Mouse (Mus musculus) intestine, postnatal 0 days (tissue): ENCODE measurements around the gene B3gnt9. TPM values are rescaled to one million over a fixed set of nuclear protein-coding genes. Genes with fewer than 3 reads are reported as not detected.

Experiments
- ATAC-seq: fragments of 200-750 bp; cut with Nextera tagmentation; 2 replicates; pipeline ENCODE4 v1.8.0; 2017; ENCODE audit warnings: mild to moderate bottlenecking, moderate TSS enrichment, moderate library complexity
- H3K27ac ChIP-seq: fragments of 300-500 bp; sonication (generic); 2 replicates; pipeline ENCODE4 v1.5.1; 2014; ENCODE audit warnings: mild to moderate bottlenecking, low read depth, low read length, moderate library complexity
- H3K27me3 ChIP-seq: fragments of 300-500 bp; sonication (generic); replicated peaks from 2 replicates; pipeline ENCODE4 v1.6.1; 2014; ENCODE audit warnings: low read length, mixed read lengths; ENCODE audit not compliant: control insufficient read depth, insufficient read depth
- H3K36me3 ChIP-seq: fragments of 300-500 bp; sonication (generic); 2 replicates; pipeline ENCODE4 v1.6.1; 2014; ENCODE audit warnings: mild to moderate bottlenecking, moderate library complexity; ENCODE audit not compliant: control insufficient read depth, insufficient read depth
- H3K4me1 ChIP-seq: fragments of 300-500 bp; sonication (generic); replicated peaks from 2 replicates; pipeline ENCODE4 v1.6.1; 2014; ENCODE audit warnings: antibody characterized with exemption, low read length, mixed read lengths; ENCODE audit not compliant: control insufficient read depth, insufficient read depth
- H3K4me2 ChIP-seq: fragments of 300-500 bp; sonication (generic); replicated peaks from 2 replicates; pipeline ENCODE4 v1.6.1; 2014; ENCODE audit warnings: low read depth, mild to moderate bottlenecking, moderate library complexity
- H3K4me3 ChIP-seq: fragments of 300-500 bp; sonication (generic); 2 replicates; pipeline ENCODE4 v1.5.1; 2014; ENCODE audit warnings: low read depth, low read length
- H3K9ac ChIP-seq: fragments of 300-500 bp; sonication (generic); 2 replicates; pipeline ENCODE4 v1.6.1; 2014; ENCODE audit warnings: mild to moderate bottlenecking, low read depth, low read length
- H3K9me3 ChIP-seq: fragments of 300-500 bp; sonication (generic); 2 replicates; pipeline ENCODE4 v1.6.1; 2016; ENCODE audit warnings: mixed run types; ENCODE audit not compliant: control insufficient read depth
- CTCF ChIP-seq: sonication (generic); IDR thresholded peaks from 2 replicates; pipeline ENCODE4 v1.5.1; 2016; ENCODE audit warnings: low read depth, mild to moderate bottlenecking, control low read depth, antibody characterized with exemption, moderate library complexity
- WGBS: fragments of 180-500 bp; shearing (Covaris S2); extraction: QIAGEN DNeasy Blood & Tissue Kit; methylation state at CpG from one replicate; pipeline ENCODE4 v1.1.7; 2014; 5-methylcytosine and 5-hydroxymethylcytosine counted together
- polyA plus RNA-seq: library from polyadenylated mRNA; unstranded; fragments of >200 nt; fragmentation: Nextera tagmentation; extraction: Ambion mirVana; gene quantifications from 2 replicates; pipeline ENCODE4 v1.2.1, GENCODE M21; 2015

B3gnt9 gene
- polyA plus RNA-seq, 1 experiment from 2014 or later: 8.1 TPM

GRCm38 (mm10) chr8:105209153-105210110 is 45.5 kb downstream of the B3gnt9 start:
- Histone ChIP-seq H3K27me3 (no peaks in the 10 kb centered on the region), H3K4me1 (no peaks in the 10 kb centered on the region), H3K9me3 (no peaks in the 10 kb centered on the region), H3K4me2 (no peak overlapping the region), H3K4me3 (no peak overlapping the region), H3K9ac (no peak overlapping the region), H3K36me3 (peaks cover 9% of the 10 kb centered on the region; the same call in 1 of the 2 replicates), H3K27ac (no peak overlapping the region)
- 81% methylated on average over 1 of the region's 1 CpGs for WGBS
- TF ChIP-seq CTCF: no peak
- no peak for ATAC-seq

- H3K9me3 ChIP-seq: no peaks in the 10 kb centered on the region
- TF ChIP-seq CTCF: no peak
- no peak overlapping the region for H3K4me3 ChIP-seq
- 78% methylated on average over 2 of the region's 2 CpGs for WGBS
- H3K27me3 ChIP-seq: no peaks in the 10 kb centered on the region
- no peak for ATAC-seq
- H3K27ac ChIP-seq: no peak overlapping the region
- no peaks in the 10 kb centered on the region for H3K4me1 ChIP-seq
- H3K9ac ChIP-seq: no peak overlapping the region
- no peak overlapping the region for H3K4me2 ChIP-seq
- H3K36me3 ChIP-seq: peaks cover 11% of the 10 kb centered on the region; the same call in 1 of the 2 replicates
These were observed 47.2 kb downstream of the B3gnt9 start for GRCm38 (mm10) chr8:105207675-105208273.

- no peak overlapping the region for H3K27ac ChIP-seq
- TF ChIP-seq CTCF: no peak
These were observed 48.1 kb downstream of the B3gnt9 start for GRCm38 (mm10) chr8:105206766-105207275.

DNA sequence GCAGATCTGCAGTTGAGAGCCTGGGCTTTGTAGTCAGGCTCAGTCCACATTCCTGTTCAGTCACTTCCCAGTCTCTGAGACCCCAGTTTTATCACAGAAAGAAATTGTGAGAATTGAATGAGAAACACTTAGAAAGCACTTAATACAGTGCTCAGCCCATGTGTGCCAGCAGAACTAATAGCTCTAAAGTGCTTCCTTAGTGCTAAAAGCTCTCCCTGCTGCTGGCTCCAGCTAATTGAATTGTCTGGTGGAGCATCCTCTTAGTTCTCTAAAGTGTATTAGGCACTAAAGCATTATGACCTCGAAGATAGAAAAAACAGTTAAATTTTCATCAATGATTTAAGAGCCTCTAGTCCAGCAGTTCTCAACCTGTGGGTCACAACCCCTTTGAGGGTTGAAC is 49.2 kb downstream of the B3gnt9 start:
- 84% methylated on average over 1 of the region's 1 CpGs for WGBS
- no peak for TF ChIP-seq CTCF
- peaks cover 15% of the 10 kb centered on the region; the same call in 1 of the 2 replicates for H3K36me3 ChIP-seq

More at GRCm38 (mm10) chr8:105206766-105207275, 48.1 kb downstream of the B3gnt9 start:
- Histone ChIP-seq H3K9ac (no peak overlapping the region), H3K4me1 (no peaks in the 10 kb centered on the region), H3K27me3 (no peaks in the 10 kb centered on the region), H3K4me3 (no peak overlapping the region), H3K36me3 (peaks cover 11% of the 10 kb centered on the region; the same call in 1 of the 2 replicates), H3K4me2 (no peak overlapping the region), H3K9me3 (no peaks in the 10 kb centered on the region)
- ATAC-seq: no peak
- WGBS: 76% methylated on average over 7 of the region's 7 CpGs

More for the DNA sequence above, 49.2 kb downstream of the B3gnt9 start:
- no peaks in the 10 kb centered on the region for H3K9me3 ChIP-seq
- no peak for ATAC-seq
- H3K4me2 ChIP-seq: no peak overlapping the region
- no peak overlapping the region for H3K9ac ChIP-seq
- no peaks in the 10 kb centered on the region for H3K27me3 ChIP-seq
- no peaks in the 10 kb centered on the region for H3K4me1 ChIP-seq
- no peak overlapping the region for H3K27ac ChIP-seq
- no peak overlapping the region for H3K4me3 ChIP-seq

Other genes starting within 250 kb of the B3gnt9 start
- gene Ces3a, start 206.6 kb downstream of the B3gnt9 start, polyA plus RNA-seq: 0.08 TPM in 1 of 2 replicates, not detected in the other
- gene Ces3b, start 171.4 kb downstream of the B3gnt9 start, polyA plus RNA-seq: not detected in 2 replicates
- gene Ces4a, start 123.4 kb downstream of the B3gnt9 start, polyA plus RNA-seq: not detected in 2 replicates
- gene Cbfb, start 84.5 kb downstream of the B3gnt9 start, polyA plus RNA-seq: 18.9 and 21.8 TPM in 2 replicates
- 14.3 and 14.8 TPM in 2 replicates for gene D230025D16Rik, start 30.0 kb downstream of the B3gnt9 start, polyA plus RNA-seq
- gene Tradd, start 9.5 kb upstream of the B3gnt9 start, polyA plus RNA-seq: 50.6 TPM in 2 replicates
- gene Fbxl8, start 9.5 kb upstream of the B3gnt9 start, polyA plus RNA-seq: 6.0 and 6.2 TPM in 2 replicates
- 0.27 and 0.48 TPM in 2 replicates for gene Hsf4, start 14.6 kb upstream of the B3gnt9 start, polyA plus RNA-seq
- gene Nol3, start 21.0 kb upstream of the B3gnt9 start, polyA plus RNA-seq: 0.76 and 0.90 TPM in 2 replicates
- gene 4931428F04Rik, start 34.7 kb upstream of the B3gnt9 start, polyA plus RNA-seq: 1.5 and 1.7 TPM in 2 replicates
- 2.5 and 3.1 TPM in 2 replicates for gene Exoc3l, start 40.9 kb upstream of the B3gnt9 start, polyA plus RNA-seq
- gene E2f4, start 42.5 kb upstream of the B3gnt9 start, polyA plus RNA-seq: 36.6 and 42.0 TPM in 2 replicates
- gene Elmo3, start 50.4 kb upstream of the B3gnt9 start, polyA plus RNA-seq: 34.2 TPM in 2 replicates
- gene Lrrc29, start 71.1 kb upstream of the B3gnt9 start, polyA plus RNA-seq: 3.8 and 3.9 TPM in 2 replicates
- gene Tmem208, start 71.2 kb upstream of the B3gnt9 start, polyA plus RNA-seq: 167 and 184 TPM in 2 replicates
- gene Fhod1, start 92.8 kb upstream of the B3gnt9 start, polyA plus RNA-seq: 1.3 and 1.6 TPM in 2 replicates
- gene Slc9a5, start 93.7 kb upstream of the B3gnt9 start, polyA plus RNA-seq: 0.31 and 0.40 TPM in 2 replicates
- 0.13 and 0.20 TPM in 2 replicates for gene Plekhg4, start 118.1 kb upstream of the B3gnt9 start, polyA plus RNA-seq
- 0.07 and 0.13 TPM in 2 replicates for gene Kctd19, start 158.3 kb upstream of the B3gnt9 start, polyA plus RNA-seq
- 0.10 and 0.20 TPM in 2 replicates for gene Lrrc36, start 158.4 kb upstream of the B3gnt9 start, polyA plus RNA-seq
- gene Tppp3, start 216.4 kb upstream of the B3gnt9 start, polyA plus RNA-seq: 67.9 and 78.5 TPM in 2 replicates
- gene Zdhhc1, start 241.7 kb upstream of the B3gnt9 start, polyA plus RNA-seq: 6.4 and 7.1 TPM in 2 replicates